Mouse (Mus musculus) duodenum, adult 2 months (tissue): ENCODE results near the gene Chil4. TPM values are rescaled to one million over a fixed set of nuclear protein-coding genes. Genes with fewer than 3 reads are reported as not detected.

Source experiments
- polyA plus RNA-seq: library from polyadenylated mRNA; depleted of rRNA; stranded (reverse); fragments of >200 nt; gene quantifications from 2 replicates; pipeline ENCODE4 v1.2.3, GENCODE M21; 2012; ENCODE audit warnings: low replicate concordance; rRNA removed

Chil4 gene
- 0.70 TPM in 1 of 2 replicates, not detected in the other for polyA plus RNA-seq

DNA sequence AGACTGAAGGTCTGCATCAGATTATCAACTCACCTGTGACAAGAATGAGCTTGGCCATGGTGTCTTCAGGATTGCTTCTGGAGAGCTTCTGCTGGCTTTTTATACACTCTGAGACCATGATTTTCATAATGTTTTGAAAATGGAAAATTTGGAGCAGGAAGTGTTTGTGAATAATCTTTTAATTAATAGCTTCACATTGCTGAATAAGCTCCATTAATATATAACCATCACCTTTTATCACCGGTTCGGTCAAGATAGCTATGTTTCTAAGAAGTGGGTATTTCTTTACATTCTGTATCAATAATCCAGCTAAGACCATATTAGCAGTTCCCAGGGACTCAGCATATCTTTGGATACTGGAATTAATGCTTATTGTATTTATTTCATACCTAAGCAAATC lies at the start of gene Chil4:
Gene Chil4, minus strand, starts transcription at position 101 of the 400 bp plus-strand sequence.

DNA sequence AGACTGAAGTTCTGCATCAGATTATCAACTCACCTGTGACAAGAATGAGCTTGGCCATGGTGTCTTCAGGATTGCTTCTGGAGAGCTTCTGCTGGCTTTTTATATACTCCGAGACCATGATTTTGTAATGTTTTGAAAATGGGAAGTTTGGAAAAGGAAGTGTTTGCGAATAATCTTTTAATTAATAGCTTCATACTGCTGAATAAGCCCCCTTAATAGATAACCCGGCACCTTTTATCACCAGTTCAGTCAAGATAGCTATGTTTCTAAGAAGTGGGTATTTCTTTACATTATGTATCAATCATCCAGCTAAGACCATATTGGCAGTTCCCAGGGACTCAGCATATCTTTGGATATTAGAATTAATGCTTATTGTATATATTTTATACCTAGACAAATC lies 51.8 kb downstream of the Chil4 start, which contains the start of gene Chil3:
Gene Chil3, minus strand, starts transcription at position 101 of the 400 bp plus-strand sequence.

Other genes starting within 250 kb of the Chil4 start
- 0.06 and 0.20 TPM in 2 replicates for gene Ovgp1, start 245.8 kb downstream of the Chil4 start, polyA plus RNA-seq
- gene Pifo, start 204.9 kb downstream of the Chil4 start, polyA plus RNA-seq: not detected in 2 replicates
- gene Chil5, start 186.7 kb downstream of the Chil4 start, polyA plus RNA-seq: not detected in 2 replicates
- 0.08 and 0.37 TPM in 2 replicates for gene Chia1, start 106.3 kb downstream of the Chil4 start, polyA plus RNA-seq
- not detected in 2 replicates for gene Chil3, start 51.9 kb downstream of the Chil4 start, polyA plus RNA-seq
- gene Chil6, start 186.7 kb upstream of the Chil4 start, polyA plus RNA-seq: not detected in 2 replicates